In genomic region chr8:34355059-34355458, GRCm38 (mm10) we compare ENCODE assay signal across 26 mouse cellular contexts.
DNase-seq lines count a peak whose midpoint lies in the region; ATAC-seq lines count a peak whose summit lies in the region.
"Had no signal": no experiment of that assay in that cellular context is flagged by ENCODE, and none has a peak within 500 bp of the region (broad histone marks: within the 10 kb centered on the region; RNA-seq: fewer than 3 reads in every experiment).

No protein-coding gene starts in this region.

- 25% methylated on average over 13 of the region's 13 CpGs for WGBS in forebrain, embryonic 13.5 days
- WGBS in forebrain, embryonic 12.5 days = 35% methylated on average over 13 of the region's 13 CpGs
- WGBS in midbrain, embryonic 14.5 days = 22% methylated on average over 13 of the region's 13 CpGs
- 35% methylated on average over 13 of the region's 13 CpGs for WGBS in midbrain, embryonic 16.5 days

- peaks cover 18% of the 10 kb centered on the region for H3K4me1 ChIP-seq in forebrain, embryonic 13.5 days
- peaks cover 16% of the 10 kb centered on the region; the same call in 1 of the 2 replicates for H3K4me1 ChIP-seq in forebrain, embryonic 12.5 days
- 0 out of 2 replicates have a peak, but pooled peaks cover 4% of the 10 kb centered on the region for H3K4me1 ChIP-seq in midbrain, embryonic 14.5 days (ENCODE audit: control insufficient read depth, insufficient read depth, low read length)
- 0 out of 2 replicates have a peak, but pooled peaks cover 2% of the 10 kb centered on the region for H3K4me1 ChIP-seq in midbrain, embryonic 16.5 days (ENCODE audit: control insufficient read depth, insufficient read depth, low read length)
- H3K4me1 ChIP-seq: embryonic facial prominence, embryonic 12.5 days; embryonic facial prominence, embryonic 15.5 days; heart, embryonic 10.5 days had no signal

- no peaks in the 10 kb centered on the region for H3K36me3 ChIP-seq in forebrain, embryonic 13.5 days (ENCODE audit: poor library complexity, severe bottlenecking)
- H3K36me3 ChIP-seq in forebrain, embryonic 12.5 days (replicated peaks) = no peaks in the 10 kb centered on the region
- H3K36me3 ChIP-seq in midbrain, embryonic 14.5 days (ENCODE audit: control insufficient read depth, insufficient read depth, low read length) = no peaks in the 10 kb centered on the region
- H3K36me3 ChIP-seq in midbrain, embryonic 16.5 days (ENCODE audit: control insufficient read depth, insufficient read depth, low read length) = no peaks in the 10 kb centered on the region
- H3K36me3 ChIP-seq: embryonic facial prominence, embryonic 12.5 days; embryonic facial prominence, embryonic 15.5 days; G1E; heart, embryonic 10.5 days; heart, embryonic 13.5 days; hindbrain, embryonic 12.5 days; hindbrain, embryonic 15.5 days had no signal

- H3K27ac ChIP-seq in forebrain, embryonic 13.5 days = no peak overlapping the region
- H3K27ac ChIP-seq in forebrain, embryonic 12.5 days = no peak overlapping the region
- no peak overlapping the region for H3K27ac ChIP-seq in midbrain, embryonic 14.5 days (replicated peaks; ENCODE audit: low read depth, low read length)
- no peak overlapping the region for H3K27ac ChIP-seq in midbrain, embryonic 16.5 days (ENCODE audit: low read length)
- H3K27ac ChIP-seq: embryonic facial prominence, embryonic 12.5 days; embryonic facial prominence, embryonic 15.5 days; heart, adult 2 months; heart, embryonic 10.5 days; heart, embryonic 13.5 days; hindbrain, embryonic 12.5 days; hindbrain, embryonic 15.5 days had no signal

- 0 out of 2 replicates have a peak, but pooled peaks have one; percentile 30 for ATAC-seq in forebrain, embryonic 13.5 days
- ATAC-seq in forebrain, embryonic 12.5 days (ENCODE audit: low FRiP score) = no peak
- no peak for ATAC-seq in midbrain, embryonic 14.5 days (ENCODE audit: low FRiP score, low TSS enrichment)
- no peak for ATAC-seq in midbrain, embryonic 16.5 days
- ATAC-seq: intestine, postnatal 0 days; Patski had no signal

- no peak overlapping the region for H3K9ac ChIP-seq in forebrain, embryonic 13.5 days
- no peak overlapping the region for H3K9ac ChIP-seq in forebrain, embryonic 12.5 days
- H3K9ac ChIP-seq in midbrain, embryonic 14.5 days (replicated peaks; ENCODE audit: low read length) = no peak overlapping the region
- no peak overlapping the region for H3K9ac ChIP-seq in midbrain, embryonic 16.5 days (ENCODE audit: low read depth, low read length)
- H3K9ac ChIP-seq: embryonic facial prominence, embryonic 12.5 days; embryonic facial prominence, embryonic 15.5 days; heart, embryonic 13.5 days; hindbrain, embryonic 12.5 days; hindbrain, embryonic 15.5 days had no signal

- H3K4me3 ChIP-seq in forebrain, embryonic 13.5 days = no peak overlapping the region
- H3K4me3 ChIP-seq in forebrain, embryonic 12.5 days (replicated peaks) = no peak overlapping the region
- H3K4me3 ChIP-seq in midbrain, embryonic 14.5 days (replicated peaks; ENCODE audit: low read depth, low read length) = no peak overlapping the region
- no peak overlapping the region for H3K4me3 ChIP-seq in midbrain, embryonic 16.5 days (ENCODE audit: low read depth, low read length)
- H3K4me3 ChIP-seq: embryonic facial prominence, embryonic 12.5 days; embryonic facial prominence, embryonic 15.5 days; heart, adult 2 months; heart, embryonic 10.5 days; heart, embryonic 13.5 days; hindbrain, embryonic 12.5 days; hindbrain, embryonic 15.5 days had no signal

- intact Hi-C loops in left cerebral cortex, postnatal 4 days (cut with DNase I) = no loop called here

- H3K9me3 ChIP-seq in forebrain, embryonic 13.5 days (replicated peaks) = no peaks in the 10 kb centered on the region
- no peaks in the 10 kb centered on the region for H3K9me3 ChIP-seq in forebrain, embryonic 12.5 days
- H3K9me3 ChIP-seq in midbrain, embryonic 14.5 days (ENCODE audit: control insufficient read depth, low read length) = no peaks in the 10 kb centered on the region
- no peaks in the 10 kb centered on the region for H3K9me3 ChIP-seq in midbrain, embryonic 16.5 days (replicated peaks; ENCODE audit: control insufficient read depth, low read length, poor library complexity, severe bottlenecking)
- H3K9me3 ChIP-seq: embryonic facial prominence, embryonic 12.5 days; embryonic facial prominence, embryonic 15.5 days; heart, embryonic 10.5 days; heart, embryonic 13.5 days; hindbrain, embryonic 12.5 days; hindbrain, embryonic 15.5 days had no signal

- peak; percentile 8 for DNase-seq in left cerebral cortex, postnatal 4 days
- DNase-seq in left cerebral cortex, adult 9 months (ENCODE audit: low spot score in 2 of 2) = no peak
- peak; percentile 45 for DNase-seq in midbrain, embryonic 14.5 days
- DNase-seq: adrenal gland, postnatal 10 days; adrenal gland, postnatal 36 days; B cell, adult 2 months; cerebellum, adult 11 months; cerebellum, adult 2 months; cerebellum, adult 9-11 months; cerebellum, postnatal 25 days; gastrocnemius, postnatal 10 days; gastrocnemius, postnatal 36 days; heart, adult 2 months had no signal

- H3K4me2 ChIP-seq in forebrain, embryonic 13.5 days = no peak overlapping the region
- H3K4me2 ChIP-seq in forebrain, embryonic 12.5 days = no peak overlapping the region
- no peak overlapping the region for H3K4me2 ChIP-seq in midbrain, embryonic 14.5 days (ENCODE audit: low read length)
- no peak overlapping the region for H3K4me2 ChIP-seq in midbrain, embryonic 16.5 days (ENCODE audit: low read length)
- H3K4me2 ChIP-seq: embryonic facial prominence, embryonic 12.5 days; embryonic facial prominence, embryonic 15.5 days; heart, embryonic 13.5 days; hindbrain, embryonic 12.5 days; hindbrain, embryonic 15.5 days had no signal

- no peaks in the 10 kb centered on the region for H3K27me3 ChIP-seq in forebrain, embryonic 13.5 days
- no peaks in the 10 kb centered on the region for H3K27me3 ChIP-seq in forebrain, embryonic 12.5 days
- H3K27me3 ChIP-seq in midbrain, embryonic 14.5 days (ENCODE audit: control insufficient read depth, insufficient read depth, low read length) = no peaks in the 10 kb centered on the region
- H3K27me3 ChIP-seq in midbrain, embryonic 16.5 days (ENCODE audit: control insufficient read depth, insufficient read depth, low read depth, low read length) = no peaks in the 10 kb centered on the region
- H3K27me3 ChIP-seq: CH12.LX; embryonic facial prominence, embryonic 12.5 days; embryonic facial prominence, embryonic 15.5 days; hindbrain, embryonic 12.5 days; hindbrain, embryonic 15.5 days; Patski had no signal

Comparison
In these comparisons a context has a peak if more than half of its experiments do, and no peak if none do; other contexts are left out.
1. DNase-seq: peak in left cerebral cortex, postnatal 4 days (single experiment) and midbrain, embryonic 14.5 days (single experiment); none in left cerebral cortex, adult 9 months (0 of 2).